In genomic region chr3:129729916-129730315, GRCm38 (mm10) we compare ENCODE assay signal across 9 mouse cellular contexts.
"Had no signal": no experiment of that assay in that cellular context is flagged by ENCODE, and none has a peak within 500 bp of the region (broad histone marks: within the 10 kb centered on the region; RNA-seq: fewer than 3 reads in every experiment).

No protein-coding gene starts in this region.

- H3K36me3 ChIP-seq: neural tube, embryonic 12.5 days; neural tube, embryonic 13.5 days; neural tube, embryonic 15.5 days; stomach, embryonic 15.5 days had no signal

- H3K9ac ChIP-seq: neural tube, embryonic 12.5 days; neural tube, embryonic 13.5 days; neural tube, embryonic 15.5 days; stomach, embryonic 15.5 days had no signal

- DNase-seq: right cerebral cortex, adult 18-20 months; right cerebral cortex, postnatal 14 days; right cerebral cortex, postnatal 4 days; thymus, adult 18-20 months had no signal

- H3K27me3 ChIP-seq: neural tube, embryonic 12.5 days; neural tube, embryonic 13.5 days; neural tube, embryonic 15.5 days; stomach, embryonic 15.5 days had no signal

- H3K4me3 ChIP-seq: neural tube, embryonic 12.5 days; neural tube, embryonic 13.5 days; neural tube, embryonic 15.5 days; stomach, embryonic 15.5 days had no signal

- H3K27ac ChIP-seq: neural tube, embryonic 12.5 days; neural tube, embryonic 13.5 days; neural tube, embryonic 15.5 days; stomach, embryonic 15.5 days; stomach, postnatal 0 days had no signal

- H3K4me1 ChIP-seq: neural tube, embryonic 12.5 days; stomach, embryonic 15.5 days had no signal

- H3K9me3 ChIP-seq: neural tube, embryonic 12.5 days; neural tube, embryonic 13.5 days; neural tube, embryonic 15.5 days; stomach, embryonic 15.5 days had no signal
